Mouse (Mus musculus) neural tube, embryonic 15.5 days (tissue): ENCODE data around the gene Nptxr. TPM values are rescaled to one million over a fixed set of nuclear protein-coding genes. Genes with fewer than 3 reads are reported as not detected.
"Not testable (repeated sequence)": the region's sequence is repeated elsewhere in the genome, so short reads cannot be mapped to it uniquely, and the experiment has no call there.

Experiments used
- ATAC-seq: fragments of 200-750 bp; cut with Nextera tagmentation; 2 replicates; pipeline ENCODE4 v1.8.0; 2017; ENCODE audit warnings: mild to moderate bottlenecking, moderate TSS enrichment, moderate library complexity; ENCODE audit not compliant: low FRiP score
- H3K27ac ChIP-seq: fragments of 300-500 bp; sonication (generic); replicated peaks from 2 replicates; pipeline ENCODE4 v1.5.1; 2015; ENCODE audit warnings: mild to moderate bottlenecking, inconsistent platforms
- H3K27me3 ChIP-seq: fragments of 300-500 bp; sonication (generic); replicated peaks from 2 replicates; pipeline ENCODE4 v1.6.1; 2015; ENCODE audit warnings: inconsistent platforms
- H3K36me3 ChIP-seq: fragments of 300-500 bp; sonication (generic); 2 replicates; pipeline ENCODE4 v1.6.1; 2015; ENCODE audit warnings: inconsistent platforms
- H3K4me1 ChIP-seq: fragments of 300-500 bp; sonication (generic); 2 replicates; pipeline ENCODE4 v1.6.1; 2015; ENCODE audit warnings: inconsistent platforms
- H3K4me2 ChIP-seq: fragments of 300-500 bp; sonication (generic); 2 replicates; pipeline ENCODE4 v1.6.1; 2015; ENCODE audit warnings: inconsistent platforms, mild to moderate bottlenecking, moderate library complexity
- H3K4me3 ChIP-seq: fragments of 300-500 bp; sonication (generic); replicated peaks from 2 replicates; pipeline ENCODE4 v1.5.1; 2015; ENCODE audit warnings: mild to moderate bottlenecking, inconsistent platforms
- H3K9ac ChIP-seq: fragments of 300-500 bp; sonication (generic); replicated peaks from 2 replicates; pipeline ENCODE4 v1.6.1; 2015; ENCODE audit warnings: mild to moderate bottlenecking, inconsistent platforms
- H3K9me3 ChIP-seq: fragments of 300-500 bp; sonication (generic); replicated peaks from 2 replicates; pipeline ENCODE4 v1.6.1; 2016; ENCODE audit warnings: inconsistent platforms
- WGBS: fragments of 180-500 bp; shearing (Covaris S2); methylation state at CpG from one replicate; pipeline ENCODE4 v1.1.7; 2015; ENCODE audit warnings: mixed read lengths; 5-methylcytosine and 5-hydroxymethylcytosine counted together
- polyA plus RNA-seq: library from polyadenylated mRNA; unstranded; fragments of >200 nt; fragmentation: Nextera tagmentation; extraction: Ambion mirVana; gene quantifications from 2 replicates; pipeline ENCODE4 v1.2.1, GENCODE M21; 2015

The Nptxr gene
- polyA plus RNA-seq, 1 experiment from 2014 or later = 49.0 TPM

DNA sequence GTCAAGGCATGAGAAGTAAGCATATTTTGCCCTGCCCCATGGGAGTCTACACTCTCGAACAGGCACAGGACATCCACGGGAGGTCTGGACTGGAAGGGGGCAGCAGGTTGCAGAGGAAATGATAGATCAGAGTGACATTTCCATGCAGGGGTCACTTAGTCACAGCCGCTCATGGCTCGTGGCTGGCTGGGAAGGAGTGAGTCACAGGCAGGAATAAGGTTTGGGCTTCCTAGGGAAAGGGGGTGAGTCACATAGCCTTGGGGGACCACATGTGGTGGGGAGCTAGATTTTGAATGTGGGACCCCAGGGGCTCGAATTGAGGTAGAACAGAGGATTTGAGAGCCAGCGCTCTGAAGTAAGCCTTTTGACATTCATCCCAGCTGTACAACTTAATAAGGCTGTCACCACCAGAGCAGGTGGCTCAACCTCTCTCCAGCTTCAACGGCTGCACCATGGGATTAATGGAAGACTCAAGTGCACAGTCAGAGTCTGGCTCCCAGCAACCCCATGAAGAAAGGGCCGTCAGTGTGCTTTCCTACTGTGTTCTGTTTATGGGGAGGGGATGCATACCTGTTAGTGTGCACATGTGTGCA lies 9.2 kb upstream of the Nptxr start:
- H3K27me3 ChIP-seq = peaks cover 9% of the 10 kb centered on the region; the same call in 1 of the 2 replicates
- 57% methylated on average over 8 of the region's 8 CpGs for WGBS
- H3K4me3 ChIP-seq = no peak overlapping the region
- no peaks in the 10 kb centered on the region for H3K9me3 ChIP-seq
- H3K36me3 ChIP-seq = no peaks in the 10 kb centered on the region
- no peaks in the 10 kb centered on the region for H3K4me1 ChIP-seq
- H3K4me2 ChIP-seq = no peak overlapping the region
- H3K9ac ChIP-seq = no peak overlapping the region
- no peak overlapping the region for H3K27ac ChIP-seq
- no peak for ATAC-seq

DNA sequence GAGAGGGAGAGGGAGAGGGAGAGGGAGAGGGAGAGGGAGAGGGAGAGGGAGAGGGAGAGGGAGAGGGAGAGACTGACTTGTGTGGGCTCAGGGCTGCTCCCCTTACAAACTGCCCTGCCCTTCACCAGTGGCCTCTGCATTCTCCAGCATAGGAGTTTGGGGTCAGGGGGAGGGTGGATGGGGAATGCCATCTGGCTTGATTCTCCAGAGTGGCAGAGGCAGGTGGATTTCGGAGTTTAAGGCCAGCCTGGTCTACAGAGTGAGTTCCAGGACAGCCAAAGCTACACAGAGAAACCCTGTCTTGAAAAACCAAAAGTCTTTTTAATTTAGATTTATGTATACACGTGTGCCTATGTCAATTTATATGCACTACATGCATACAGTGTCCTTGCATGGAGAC lies 8.3 kb upstream of the Nptxr start:
- H3K4me2 ChIP-seq, H3K9me3 ChIP-seq, H3K4me3 ChIP-seq, H3K27ac ChIP-seq, ATAC-seq, H3K36me3 ChIP-seq, H3K4me1 ChIP-seq, H3K9ac ChIP-seq: not testable (repeated sequence)
- 70% methylated on average over 2 of the region's 2 CpGs for WGBS
- H3K27me3 ChIP-seq = peaks cover 11% of the 10 kb centered on the region; the same call in 1 of the 2 replicates

DNA sequence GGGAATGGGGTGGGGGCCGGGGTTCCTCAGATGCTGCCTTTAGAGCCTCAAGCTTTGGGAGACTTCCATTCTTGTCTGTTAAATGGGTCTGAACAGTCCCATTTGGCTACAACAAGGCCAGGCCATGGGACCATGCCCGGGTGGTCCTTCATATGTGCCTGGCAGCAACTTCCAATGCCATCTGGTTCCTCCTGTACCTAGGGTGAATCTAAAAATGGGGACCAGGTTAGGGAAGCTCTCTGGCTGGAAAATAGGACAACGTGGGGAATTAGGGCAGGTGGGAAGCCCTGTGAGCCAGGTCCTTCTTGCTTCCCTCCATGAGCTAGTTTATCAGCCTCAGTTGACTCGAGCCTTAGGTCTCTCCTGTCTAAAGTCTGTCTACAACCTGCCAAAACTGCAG lies 6.4 kb upstream of the Nptxr start:
- no peak for ATAC-seq
- no peak overlapping the region for H3K27ac ChIP-seq
- H3K4me2 ChIP-seq = no peak overlapping the region
- H3K36me3 ChIP-seq = no peaks in the 10 kb centered on the region
- no peaks in the 10 kb centered on the region for H3K4me1 ChIP-seq
- no peak overlapping the region for H3K4me3 ChIP-seq
- peaks cover 28% of the 10 kb centered on the region for H3K27me3 ChIP-seq
- no peaks in the 10 kb centered on the region for H3K9me3 ChIP-seq
- H3K9ac ChIP-seq = no peak overlapping the region
- 75% methylated on average over 4 of the region's 4 CpGs for WGBS

DNA sequence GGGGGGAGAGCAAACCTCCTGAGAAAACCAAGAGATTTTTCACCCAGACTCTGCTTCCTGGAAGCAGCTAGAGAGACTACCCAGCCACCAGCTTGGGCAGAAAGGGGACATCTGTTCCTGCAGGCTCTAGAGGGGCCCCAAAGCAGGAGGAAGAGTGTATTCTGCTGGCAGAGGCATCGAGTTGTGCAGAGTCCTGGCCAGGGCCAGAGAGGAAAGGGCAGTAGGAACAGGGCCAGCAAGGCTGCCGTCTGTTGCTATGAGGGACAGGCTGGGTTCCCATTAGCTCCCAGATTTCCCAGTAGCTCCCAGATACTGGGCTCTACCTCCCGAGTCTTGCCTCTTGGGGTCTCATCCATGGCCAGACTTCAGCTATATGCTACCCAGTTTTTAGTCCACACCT lies 5.5 kb upstream of the Nptxr start:
- peaks cover 3% of the 10 kb centered on the region for H3K4me1 ChIP-seq
- ATAC-seq = no peak
- H3K4me3 ChIP-seq = no peak overlapping the region
- 65% methylated on average over 3 of the region's 3 CpGs for WGBS
- no peaks in the 10 kb centered on the region for H3K9me3 ChIP-seq
- H3K9ac ChIP-seq = no peak overlapping the region
- H3K36me3 ChIP-seq = no peaks in the 10 kb centered on the region
- no peak overlapping the region for H3K4me2 ChIP-seq
- peaks cover 34% of the 10 kb centered on the region for H3K27me3 ChIP-seq
- H3K27ac ChIP-seq = no peak overlapping the region

DNA sequence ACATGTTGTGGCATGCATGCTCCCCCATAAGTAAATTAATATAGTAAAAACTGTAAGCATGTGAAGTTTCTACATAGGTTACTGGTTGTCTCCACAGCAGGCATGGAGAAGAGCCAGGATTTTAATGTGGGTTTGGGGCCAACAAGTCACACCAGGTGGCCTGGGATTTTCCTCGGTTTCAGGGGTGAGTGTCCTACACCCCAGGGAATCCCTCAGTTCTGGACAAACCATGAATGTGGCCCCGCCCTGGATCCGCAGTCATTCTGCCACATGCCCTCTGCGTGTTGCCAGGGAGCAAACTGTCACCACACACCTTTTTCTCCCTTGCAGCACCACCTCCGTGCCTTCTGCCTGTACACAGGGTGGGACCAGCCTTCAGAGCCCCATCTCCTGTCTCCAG lies 4.1 kb upstream of the Nptxr start:
- Histone ChIP-seq H3K27me3 (peaks cover 34% of the 10 kb centered on the region), H3K27ac (no peak overlapping the region), H3K36me3 (no peaks in the 10 kb centered on the region), H3K4me1 (peaks cover 13% of the 10 kb centered on the region), H3K4me3 (no peak overlapping the region), H3K4me2 (no peak overlapping the region), H3K9ac (no peak overlapping the region), H3K9me3 (no peaks in the 10 kb centered on the region)
- no peak for ATAC-seq
- 63% methylated on average over 5 of the region's 5 CpGs for WGBS

DNA sequence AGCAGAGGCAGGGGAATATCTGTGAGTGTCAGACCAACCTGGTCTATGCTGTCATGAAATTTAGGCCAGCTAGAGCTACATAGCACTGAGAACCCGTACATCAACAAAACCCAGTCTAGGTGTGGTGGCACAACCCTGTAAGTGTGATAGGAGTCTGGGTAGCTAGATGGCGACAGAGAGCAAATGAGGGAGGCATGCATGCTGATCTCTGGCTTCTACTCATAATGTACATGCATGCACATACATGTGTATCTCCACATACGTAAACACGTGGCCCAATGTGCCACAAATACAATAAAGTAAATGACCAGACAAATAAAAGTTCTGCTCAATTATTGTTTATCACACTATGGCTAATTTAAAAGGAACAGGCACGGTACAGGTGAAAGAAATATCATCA lies 3.5 kb upstream of the Nptxr start:
- H3K9me3 ChIP-seq = no peaks in the 10 kb centered on the region
- 30% methylated on average over 5 of the region's 5 CpGs for WGBS
- no peak overlapping the region for H3K4me2 ChIP-seq
- no peaks in the 10 kb centered on the region for H3K36me3 ChIP-seq
- H3K27ac ChIP-seq = no peak overlapping the region
- H3K9ac ChIP-seq = no peak overlapping the region
- no peak for ATAC-seq
- peaks cover 18% of the 10 kb centered on the region for H3K4me1 ChIP-seq
- peaks cover 38% of the 10 kb centered on the region for H3K27me3 ChIP-seq
- H3K4me3 ChIP-seq = no peak overlapping the region

DNA sequence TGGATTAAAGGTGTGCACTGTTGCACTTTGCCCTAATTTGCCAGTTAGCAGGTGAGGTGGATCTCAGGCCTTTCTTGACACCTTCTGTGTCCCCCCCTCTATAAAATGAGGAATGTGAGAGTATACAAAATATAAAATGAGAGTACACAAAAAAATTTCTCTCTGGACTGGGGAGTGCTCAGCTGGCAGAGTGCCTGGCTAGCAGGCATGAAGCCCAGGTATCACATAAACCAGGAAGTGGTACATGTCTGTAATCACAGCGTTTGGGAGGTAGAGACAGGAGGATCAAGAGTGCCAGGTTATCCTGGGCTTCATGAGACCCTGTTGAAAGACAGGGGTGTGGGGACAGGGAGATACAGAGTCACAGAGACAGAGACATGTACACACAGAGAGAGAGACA lies 2.5 kb upstream of the Nptxr start:
- no peak overlapping the region for H3K9ac ChIP-seq
- H3K4me2 ChIP-seq = no peak overlapping the region
- H3K27me3 ChIP-seq = peaks cover 45% of the 10 kb centered on the region
- no peak for ATAC-seq
- no peak overlapping the region for H3K4me3 ChIP-seq
- peaks cover 28% of the 10 kb centered on the region for H3K4me1 ChIP-seq
- no peaks in the 10 kb centered on the region for H3K36me3 ChIP-seq
- H3K27ac ChIP-seq = no peak overlapping the region
- 56% methylated on average over 1 of the region's 1 CpGs for WGBS
- H3K9me3 ChIP-seq = no peaks in the 10 kb centered on the region

DNA sequence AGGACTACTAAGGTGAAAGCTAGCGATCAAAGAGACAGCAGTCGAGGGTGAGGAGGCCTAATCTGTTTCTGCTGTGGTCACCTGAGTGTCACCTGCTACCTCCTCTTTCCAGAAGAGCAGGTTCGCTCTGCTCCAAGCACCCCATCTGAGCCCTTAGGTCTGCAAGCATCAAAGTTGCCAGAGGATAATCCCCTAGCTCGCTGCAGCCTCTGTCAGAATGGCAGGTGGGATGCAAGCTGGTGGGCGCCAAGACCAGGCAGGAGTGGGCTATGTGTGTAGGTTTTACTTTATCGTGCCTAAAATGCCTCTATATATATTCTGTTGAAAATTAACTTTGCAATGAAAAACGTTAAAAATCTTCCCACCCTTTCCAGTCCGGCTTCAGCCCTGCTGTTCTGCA lies 680 bp upstream of the Nptxr start:
- ATAC-seq = peak; percentile 1; the same call in 1 of the 2 replicates
- no peaks in the 10 kb centered on the region for H3K9me3 ChIP-seq
- H3K9ac ChIP-seq = peak overlapping the region; percentile 77
- no peaks in the 10 kb centered on the region for H3K36me3 ChIP-seq
- H3K27ac ChIP-seq = peak overlapping the region; percentile 84
- H3K4me1 ChIP-seq = peaks cover 35% of the 10 kb centered on the region
- WGBS = 27% methylated on average over 8 of the region's 8 CpGs
- H3K4me3 ChIP-seq = peak overlapping the region; percentile 74
- H3K4me2 ChIP-seq = peak overlapping the region; percentile 81
- H3K27me3 ChIP-seq = peaks cover 47% of the 10 kb centered on the region

DNA sequence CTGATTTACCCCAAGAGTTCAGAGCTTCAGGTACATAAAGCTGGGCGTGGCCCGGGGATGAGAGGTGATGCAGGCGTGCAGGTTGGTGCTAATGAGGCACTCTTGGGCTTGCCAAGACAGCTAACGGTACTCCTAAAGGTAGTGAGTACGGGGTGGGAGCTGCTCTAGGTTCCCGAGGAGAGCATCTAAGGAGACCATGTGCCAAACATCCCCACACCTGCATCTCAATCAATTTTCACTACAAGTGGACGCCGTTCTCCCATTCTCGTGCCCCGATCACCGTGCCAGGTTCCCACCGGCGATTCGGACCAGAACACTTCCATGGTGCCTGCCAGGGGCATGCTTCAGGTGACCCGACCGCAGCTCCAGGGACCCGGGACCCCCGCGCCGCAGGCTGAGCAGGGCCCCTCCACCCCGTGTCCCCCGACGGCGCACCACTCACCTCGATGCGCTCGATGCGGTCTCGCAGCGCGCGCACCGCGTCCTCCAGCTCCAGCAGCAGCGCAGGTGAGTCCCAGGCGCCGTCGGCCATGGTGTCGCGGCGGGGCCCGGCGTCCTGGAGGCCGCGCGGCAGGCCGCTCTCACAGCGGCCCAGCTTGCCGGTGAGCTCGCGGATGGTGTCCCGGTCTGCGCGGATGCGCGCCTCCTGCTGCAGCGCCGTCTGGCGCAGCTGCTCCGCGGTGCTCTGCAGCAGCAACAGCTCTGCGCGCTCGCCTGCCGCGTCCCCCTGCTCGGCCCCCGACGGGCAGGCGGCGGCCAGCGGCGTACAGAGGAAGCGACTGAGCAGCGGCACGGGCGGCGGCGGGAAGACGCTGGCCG lies 824 bp downstream of the Nptxr start:
- peak; percentile 64 for ATAC-seq
- peak overlapping the region; percentile 81 for H3K4me2 ChIP-seq
- WGBS = 4% methylated on average over 73 of the region's 81 CpGs
- 0 out of 2 replicates have a peak, but pooled peaks cover 5% of the 10 kb centered on the region for H3K36me3 ChIP-seq
- H3K4me3 ChIP-seq = peak overlapping the region; percentile 74
- no peaks in the 10 kb centered on the region for H3K9me3 ChIP-seq
- H3K27ac ChIP-seq = peak overlapping the region; percentile 84
- peaks cover 37% of the 10 kb centered on the region for H3K27me3 ChIP-seq
- peak overlapping the region; percentile 77 for H3K9ac ChIP-seq
- H3K4me1 ChIP-seq = peaks cover 35% of the 10 kb centered on the region

DNA sequence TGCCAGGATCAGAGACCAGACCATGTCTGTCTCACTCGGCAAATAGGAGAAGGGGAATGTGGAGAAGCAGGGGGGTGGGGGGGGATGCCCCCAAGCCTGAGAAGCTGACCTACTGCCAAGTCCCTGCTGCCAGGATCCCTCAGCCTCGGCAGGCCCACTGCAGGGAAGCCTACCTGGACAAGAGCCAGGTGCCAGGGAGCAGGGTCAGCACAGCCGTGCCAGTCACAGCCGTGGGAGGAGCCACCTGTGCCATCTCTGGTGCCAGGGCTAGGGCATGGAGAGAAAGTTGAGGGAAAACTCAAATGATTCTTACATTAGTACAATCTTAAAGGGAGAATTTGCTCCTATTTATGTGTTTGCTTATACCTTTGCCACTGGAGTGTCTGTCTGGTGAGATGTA lies 2.3 kb downstream of the Nptxr start:
- Histone ChIP-seq H3K36me3 (0 out of 2 replicates have a peak, but pooled peaks cover 5% of the 10 kb centered on the region), H3K27ac (no peak overlapping the region), H3K9ac (no peak overlapping the region), H3K4me2 (peak overlapping the region; percentile 81), H3K9me3 (no peaks in the 10 kb centered on the region), H3K27me3 (peaks cover 31% of the 10 kb centered on the region), H3K4me1 (peaks cover 35% of the 10 kb centered on the region), H3K4me3 (no peak overlapping the region)
- 56% methylated on average over 4 of the region's 4 CpGs for WGBS
- ATAC-seq = no peak

DNA sequence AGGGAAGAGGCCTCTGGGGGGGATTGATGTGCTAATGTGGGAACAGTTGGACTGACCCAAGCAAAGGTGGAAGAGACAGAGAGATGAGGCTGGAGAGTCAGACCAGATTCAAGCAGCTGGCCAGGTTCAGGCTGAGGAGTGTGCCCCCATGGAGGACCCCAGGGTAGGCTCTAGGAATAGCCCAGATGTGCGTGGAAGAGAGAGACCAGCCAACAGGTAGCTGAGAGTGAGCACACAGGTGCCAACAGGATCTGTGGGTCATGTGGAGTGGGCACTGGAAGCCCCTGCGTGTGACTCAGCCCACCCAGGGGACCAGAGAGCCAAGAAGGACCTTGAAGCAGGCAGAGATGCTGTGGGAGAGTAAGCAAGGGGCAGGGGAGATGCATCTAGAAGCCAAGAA lies 2.9 kb downstream of the Nptxr start:
- no peak for ATAC-seq
- 0 out of 2 replicates have a peak overlapping the region, but pooled peaks have one; percentile 81 for H3K4me2 ChIP-seq
- no peak overlapping the region for H3K4me3 ChIP-seq
- no peak overlapping the region for H3K9ac ChIP-seq
- H3K27ac ChIP-seq = no peak overlapping the region
- H3K9me3 ChIP-seq = no peaks in the 10 kb centered on the region
- peaks cover 25% of the 10 kb centered on the region for H3K27me3 ChIP-seq
- 0 out of 2 replicates have a peak, but pooled peaks cover 5% of the 10 kb centered on the region for H3K36me3 ChIP-seq
- 76% methylated on average over 2 of the region's 2 CpGs for WGBS
- peaks cover 35% of the 10 kb centered on the region for H3K4me1 ChIP-seq

DNA sequence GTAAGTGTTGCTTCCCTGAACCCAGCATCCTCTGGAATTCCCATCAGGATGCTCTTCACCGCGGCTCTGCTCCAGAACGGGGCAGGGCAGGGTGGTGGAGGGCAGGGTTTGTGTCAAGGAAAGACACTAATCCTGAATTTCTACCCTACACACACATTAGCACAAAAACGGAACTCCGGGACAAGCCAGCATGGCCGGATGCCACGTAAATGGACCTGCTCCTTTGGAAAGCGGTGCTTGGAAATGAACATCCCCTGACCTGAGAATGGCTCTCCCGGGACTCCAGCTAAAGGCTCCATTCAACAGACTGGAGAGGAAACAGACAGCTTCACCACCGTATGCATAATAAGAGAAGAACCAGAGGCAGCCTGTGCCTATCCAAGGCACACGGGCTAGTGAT lies 3.9 kb downstream of the Nptxr start:
- Histone ChIP-seq H3K36me3 (0 out of 2 replicates have a peak, but pooled peaks cover 5% of the 10 kb centered on the region), H3K9ac (no peak overlapping the region), H3K4me3 (no peak overlapping the region), H3K27ac (no peak overlapping the region), H3K27me3 (peaks cover 15% of the 10 kb centered on the region), H3K9me3 (no peaks in the 10 kb centered on the region), H3K4me1 (peaks cover 35% of the 10 kb centered on the region), H3K4me2 (no peak overlapping the region)
- WGBS = 40% methylated on average over 11 of the region's 11 CpGs
- no peak for ATAC-seq
